Mouse (Mus musculus) cerebellum, adult 2 months (tissue): ENCODE data around the gene Itpripl2.

Experiments used
- CTCF ChIP-seq: fragments of 200-500 bp; IDR thresholded peaks from 2 replicates; pipeline ENCODE4 v1.5.1; 2011; ENCODE audit warnings: low read depth, mild to moderate bottlenecking, control low read depth, low read length, moderate library complexity, borderline replicate concordance; ENCODE audit not compliant: insufficient read depth
- POLR2A ChIP-seq: fragments of 200-500 bp; IDR thresholded peaks from 2 replicates; pipeline ENCODE4 v1.6.1; 2011; ENCODE audit warnings: low read length, control low read depth, borderline replicate concordance; ENCODE audit not compliant: insufficient read depth

- no peak for TF ChIP-seq POLR2A
- TF ChIP-seq CTCF: peak; percentile 77
These were observed 26.9 kb upstream of the Itpripl2 start for GRCm38 (mm10) chr7:118518687-118519086.
